Mouse (Mus musculus) splenic B cell, adult 2 months (primary cell): ENCODE data around the gene Esyt3.

Experiments
- DNase-seq: peaks from one replicate; pipeline ENCODE4 v3.0.0-alpha.2; 2011; ENCODE audit warnings: low read depth, low spot score
- H3K27me3 ChIP-seq: 2 replicates; pipeline ENCODE4 v1.6.1; 2012; ENCODE audit warnings: mild to moderate bottlenecking, low read length, moderate library complexity, mixed read lengths; ENCODE audit not compliant: control insufficient read depth, poor library complexity, insufficient read depth, severe bottlenecking
- H3K36me3 ChIP-seq: 2 replicates; pipeline ENCODE4 v1.6.1; 2012; ENCODE audit warnings: mild to moderate bottlenecking, low read length, moderate library complexity, mixed read lengths; ENCODE audit not compliant: control insufficient read depth, poor library complexity, insufficient read depth, severe bottlenecking

The Esyt3 gene

DNA sequence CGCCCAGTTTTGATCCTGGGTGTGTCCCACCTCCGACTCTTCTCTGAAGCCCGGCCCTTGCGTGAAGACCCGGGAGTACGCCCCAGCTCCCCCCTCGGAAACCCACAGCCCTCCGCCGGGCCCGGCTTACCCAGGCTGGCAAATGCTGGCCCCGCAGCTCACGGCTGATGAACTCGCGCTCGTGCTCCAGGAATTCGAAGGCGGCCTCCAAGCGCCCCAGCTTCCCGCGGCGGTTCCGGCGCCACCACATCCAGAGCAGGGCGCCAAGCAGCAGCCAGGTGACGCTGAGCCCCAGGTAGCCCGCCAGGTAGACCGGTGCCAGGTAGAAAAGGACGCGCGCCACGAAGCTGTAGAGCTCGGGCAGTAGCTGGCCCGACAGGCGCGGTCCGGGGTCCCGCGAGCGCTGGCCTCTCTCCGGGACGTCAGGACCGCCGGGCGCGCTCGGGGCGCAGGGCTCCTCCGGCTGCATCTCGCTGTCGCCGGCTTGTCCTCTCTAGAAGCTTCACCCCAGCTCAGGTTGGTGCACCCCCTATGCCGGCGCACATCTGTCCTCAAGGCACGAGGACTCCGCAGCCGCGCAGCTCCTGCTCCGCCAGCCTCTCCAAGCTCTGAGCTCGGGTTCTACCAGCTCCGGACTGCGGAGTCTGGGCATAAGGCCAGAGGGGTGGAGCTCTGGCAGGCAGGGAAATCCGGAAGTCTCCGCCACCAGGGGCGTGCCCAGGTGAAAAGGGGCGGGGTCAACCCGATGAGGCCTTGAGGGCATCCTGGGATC, at the start of gene Esyt3:
TSS of gene Esyt3 (minus strand) at position 637 of the 772 bp plus-strand sequence.
- Histone ChIP-seq H3K36me3 (no peaks in the 10 kb centered on the region), H3K27me3 (no peaks in the 10 kb centered on the region; the same call in 1 of the 2 replicates)
- DNase-seq, result no peak

DNA sequence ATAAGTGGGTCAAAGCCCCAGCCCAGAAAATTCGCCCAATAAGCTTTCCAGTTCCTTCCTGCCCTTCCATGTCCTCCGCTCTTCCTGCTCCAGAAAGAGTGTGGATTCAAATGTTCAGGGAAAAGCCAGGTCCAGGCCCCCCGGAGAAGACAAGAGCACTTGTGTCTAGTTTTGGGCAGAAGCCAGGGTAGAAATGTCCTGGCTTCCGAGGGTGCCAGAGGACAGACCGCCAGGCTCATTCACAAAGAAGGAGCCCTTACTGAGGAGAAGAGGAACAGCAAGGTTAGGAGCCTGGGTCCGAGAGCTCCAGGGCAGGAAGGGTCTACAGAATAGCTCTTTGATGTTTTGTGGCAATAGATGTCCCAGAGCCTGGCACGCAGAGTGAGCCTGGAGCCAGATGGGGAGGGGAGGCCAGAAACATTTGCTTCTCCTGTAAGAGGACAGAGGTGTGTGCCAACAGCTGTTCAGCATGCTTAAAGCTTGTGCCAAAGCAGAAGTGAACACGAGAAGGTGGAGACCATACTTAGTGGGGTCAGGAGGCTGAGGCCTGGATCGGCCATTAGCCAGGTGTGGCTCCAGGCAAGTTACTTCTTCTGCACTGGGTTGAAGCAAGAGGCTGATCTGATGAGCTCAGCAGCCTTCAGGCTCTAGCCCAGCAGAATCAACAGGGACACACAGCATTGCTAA, 43.1 kb upstream of the Esyt3 start:
- Histone ChIP-seq H3K27me3 (no peaks in the 10 kb centered on the region), H3K36me3 (no peaks in the 10 kb centered on the region)
- DNase-seq, result no peak

DNA sequence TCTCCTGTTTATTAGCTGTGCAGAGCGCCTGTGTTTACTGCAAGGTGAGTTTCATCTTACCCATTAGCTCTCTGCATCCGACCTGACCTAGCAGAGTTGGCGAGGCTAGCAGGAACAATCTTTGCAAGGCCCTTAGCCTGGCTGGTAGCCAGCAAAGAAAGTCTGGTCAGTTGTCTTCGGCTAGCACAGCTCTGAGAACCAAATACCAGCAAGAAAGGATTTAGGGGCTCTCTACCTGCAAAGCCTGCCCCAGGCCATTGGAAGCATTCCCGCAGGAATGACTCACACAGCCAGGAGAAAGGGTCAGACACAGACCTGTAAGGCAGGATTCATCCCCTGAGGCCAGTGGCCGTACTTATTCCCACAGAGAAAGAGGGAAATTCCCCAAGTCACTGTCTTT, 42.4 kb upstream of the Esyt3 start:
- no peaks in the 10 kb centered on the region for H3K36me3 ChIP-seq
- no peak for DNase-seq
- H3K27me3 ChIP-seq, result no peaks in the 10 kb centered on the region

DNA sequence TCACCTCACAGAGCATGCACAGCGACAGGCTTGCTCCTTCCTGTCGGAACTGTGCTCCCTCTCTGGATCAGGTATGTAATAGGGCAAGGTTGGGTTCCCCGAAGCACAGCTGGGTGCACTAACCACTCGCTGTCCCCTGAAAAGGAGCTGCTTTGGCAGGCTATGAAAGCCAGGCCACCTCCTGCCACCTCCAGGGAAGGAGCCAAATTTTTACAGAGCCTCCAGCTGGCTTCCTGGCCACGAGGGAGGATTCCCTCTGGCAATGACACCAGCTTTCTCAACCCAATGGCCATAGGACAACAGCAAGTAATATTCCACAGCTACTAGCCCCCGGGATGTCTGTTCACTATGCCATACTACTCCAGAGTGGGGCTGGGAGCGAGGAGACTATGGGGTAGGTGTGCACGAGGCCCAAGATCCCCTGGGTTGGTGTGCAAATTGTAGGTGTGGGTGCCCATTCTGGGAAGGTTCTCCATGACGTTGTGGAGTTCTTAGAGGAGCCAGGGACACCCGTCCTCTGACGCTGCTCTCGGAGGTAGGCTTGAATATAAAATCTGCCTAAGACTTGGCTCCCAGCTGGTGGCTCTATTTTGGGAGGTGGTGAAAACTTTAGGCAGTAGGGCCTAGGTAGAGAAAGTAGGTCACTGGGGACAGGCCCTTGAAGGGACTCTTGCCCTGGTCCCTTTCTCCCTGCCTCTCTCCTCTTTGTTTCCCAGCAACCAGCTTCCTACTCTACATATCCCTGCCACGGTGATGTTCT, 38.9 kb upstream of the Esyt3 start:
- Histone ChIP-seq H3K36me3 (no peaks in the 10 kb centered on the region), H3K27me3 (no peaks in the 10 kb centered on the region)
- no peak for DNase-seq

DNA sequence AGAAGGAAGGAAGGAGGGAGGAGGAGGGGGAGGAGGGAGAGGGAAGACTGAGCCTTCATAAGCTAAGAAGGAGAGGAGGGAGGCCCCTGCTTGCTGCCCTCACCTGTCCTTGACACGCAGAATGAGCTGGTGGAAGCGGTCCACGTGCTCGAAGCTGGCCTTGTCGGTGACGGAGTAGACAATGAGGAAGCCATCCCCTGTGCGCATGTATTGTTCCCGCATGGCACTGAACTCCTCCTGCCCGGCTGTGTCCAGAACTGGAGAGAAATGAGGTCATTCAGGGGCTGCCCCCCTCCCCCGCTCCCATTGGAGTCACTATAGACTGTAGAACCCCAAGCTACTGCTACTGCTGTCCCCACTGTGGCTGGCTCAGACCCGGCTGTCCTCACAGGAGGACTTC, 36.0 kb upstream of the Esyt3 start:
- Histone ChIP-seq H3K27me3 (no peaks in the 10 kb centered on the region), H3K36me3 (no peaks in the 10 kb centered on the region)
- DNase-seq, result no peak

DNA sequence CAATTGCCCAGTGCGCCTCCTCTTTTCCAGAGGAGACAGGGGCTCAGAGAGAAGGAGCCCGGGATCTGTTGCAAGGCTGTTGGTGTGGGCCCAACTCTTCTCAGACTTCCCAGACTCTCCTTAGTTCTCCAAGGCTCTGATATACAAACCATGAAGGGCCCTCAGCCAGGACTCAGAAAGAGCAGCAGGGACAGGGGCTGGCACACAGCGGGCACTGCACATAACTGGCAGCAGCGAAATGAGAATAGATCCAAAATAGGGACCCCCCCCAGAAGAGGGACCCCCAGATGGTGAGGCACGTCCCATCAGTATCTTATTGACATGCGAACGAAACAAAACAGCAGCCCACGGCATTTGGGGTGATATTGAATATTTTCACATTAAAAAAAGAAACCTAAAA, 34.8 kb upstream of the Esyt3 start:
- DNase-seq, result no peak
- H3K36me3 ChIP-seq, result no peaks in the 10 kb centered on the region
- no peaks in the 10 kb centered on the region for H3K27me3 ChIP-seq

DNA sequence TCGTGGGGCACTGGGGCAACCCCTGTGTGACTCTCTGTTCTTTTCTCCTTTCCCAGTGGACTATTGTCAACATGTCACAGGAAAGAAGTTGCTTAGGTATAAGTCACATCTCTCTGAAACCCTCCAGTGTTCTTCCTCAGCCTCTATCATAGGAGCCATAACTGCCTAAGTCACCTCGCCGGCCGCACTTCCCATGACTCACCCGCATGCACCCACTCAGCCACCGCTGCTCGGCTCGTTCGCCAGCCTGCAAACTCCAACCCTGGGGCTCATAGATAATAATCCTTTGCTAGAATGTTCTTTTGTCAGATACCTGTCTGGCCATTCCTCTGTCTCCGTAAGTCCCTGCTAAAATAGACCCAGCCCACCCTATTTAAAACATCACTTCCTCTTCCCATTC, 33.2 kb upstream of the Esyt3 start:
- Histone ChIP-seq H3K36me3 (no peaks in the 10 kb centered on the region), H3K27me3 (no peaks in the 10 kb centered on the region)
- no peak for DNase-seq

DNA sequence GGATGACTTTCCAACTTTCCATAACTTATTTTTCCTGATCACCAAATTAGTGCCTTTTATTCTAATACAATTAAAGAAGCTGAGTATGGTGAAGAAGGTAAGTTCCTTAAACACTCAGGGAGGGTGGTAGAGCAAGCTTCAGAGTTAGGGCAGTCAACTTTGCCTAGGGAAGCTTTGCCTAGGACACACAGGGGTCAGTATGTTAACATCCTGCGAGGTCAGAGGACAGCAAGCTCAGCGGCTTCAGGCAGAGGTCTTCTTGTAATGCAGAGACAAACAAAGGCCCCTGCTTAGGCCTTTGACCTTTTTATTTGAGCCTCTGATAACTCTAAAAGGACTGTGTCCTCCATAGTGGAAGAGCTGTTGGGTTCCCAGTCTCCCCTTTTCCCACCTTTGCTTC, 32.4 kb upstream of the Esyt3 start:
- H3K27me3 ChIP-seq, result no peaks in the 10 kb centered on the region
- no peaks in the 10 kb centered on the region for H3K36me3 ChIP-seq
- DNase-seq, result no peak

DNA sequence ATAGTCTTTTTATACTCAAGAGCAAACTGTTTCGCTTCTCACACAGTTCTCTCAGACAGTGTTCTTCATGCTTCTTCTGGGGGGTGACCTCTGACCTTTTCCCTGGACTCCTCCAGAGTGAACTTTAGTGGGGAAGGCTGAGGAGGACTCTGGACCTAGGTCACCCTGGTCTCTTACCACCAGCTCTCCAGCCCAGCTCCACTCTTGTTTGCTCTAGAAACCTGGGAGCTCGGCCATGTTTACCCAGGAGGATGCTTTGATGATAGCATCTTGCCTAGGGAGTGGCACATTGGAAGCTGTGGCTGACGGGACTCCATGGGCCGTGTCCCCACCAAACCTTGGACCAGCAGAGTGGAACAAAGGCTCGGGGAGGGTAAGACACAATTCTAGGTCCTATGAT, 31.8 kb upstream of the Esyt3 start:
- no peak for DNase-seq
- no peaks in the 10 kb centered on the region for H3K27me3 ChIP-seq
- H3K36me3 ChIP-seq, result no peaks in the 10 kb centered on the region

DNA sequence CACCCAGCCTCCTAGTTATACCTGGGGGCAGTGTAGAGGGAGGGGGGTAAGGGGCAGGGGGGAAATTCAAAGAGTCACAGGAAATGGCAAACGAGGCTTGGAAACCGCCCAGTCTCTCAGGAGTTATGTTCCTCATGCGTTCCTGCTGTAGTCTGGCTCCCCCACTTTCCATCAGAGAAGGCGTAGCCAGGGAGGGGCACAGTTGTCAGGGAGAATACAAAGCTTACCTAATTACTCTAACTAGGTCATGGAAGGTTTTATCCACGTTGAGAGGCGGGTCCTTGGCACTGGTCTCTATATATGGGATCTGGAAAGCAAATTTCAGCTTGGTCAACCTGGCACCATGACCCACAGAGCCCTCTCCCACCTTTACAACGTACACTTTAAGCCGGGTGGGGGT, 31.1 kb upstream of the Esyt3 start:
- DNase-seq, result no peak
- no peaks in the 10 kb centered on the region for H3K36me3 ChIP-seq
- H3K27me3 ChIP-seq, result no peaks in the 10 kb centered on the region

DNA sequence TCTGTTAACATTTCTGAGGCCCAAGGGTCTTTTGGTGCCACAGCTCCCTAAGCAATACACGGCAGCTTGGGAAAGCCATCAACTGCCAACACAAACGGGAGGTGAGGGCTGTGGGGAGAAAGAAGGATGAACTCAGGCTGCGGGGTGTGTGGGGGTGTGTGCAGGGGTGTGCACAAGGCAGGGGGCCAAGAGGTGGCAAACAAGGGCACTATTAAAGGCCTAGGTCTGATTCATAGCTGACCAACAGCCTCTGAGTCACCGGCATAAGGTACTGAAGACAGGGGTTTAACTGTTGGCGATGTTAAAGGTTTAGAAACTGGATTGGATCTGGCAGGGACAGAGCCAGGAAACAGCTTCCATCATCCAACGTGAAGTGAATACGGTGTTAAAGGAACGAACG, 30.5 kb upstream of the Esyt3 start:
- Histone ChIP-seq H3K27me3 (no peaks in the 10 kb centered on the region), H3K36me3 (no peaks in the 10 kb centered on the region)
- DNase-seq, result no peak

DNA sequence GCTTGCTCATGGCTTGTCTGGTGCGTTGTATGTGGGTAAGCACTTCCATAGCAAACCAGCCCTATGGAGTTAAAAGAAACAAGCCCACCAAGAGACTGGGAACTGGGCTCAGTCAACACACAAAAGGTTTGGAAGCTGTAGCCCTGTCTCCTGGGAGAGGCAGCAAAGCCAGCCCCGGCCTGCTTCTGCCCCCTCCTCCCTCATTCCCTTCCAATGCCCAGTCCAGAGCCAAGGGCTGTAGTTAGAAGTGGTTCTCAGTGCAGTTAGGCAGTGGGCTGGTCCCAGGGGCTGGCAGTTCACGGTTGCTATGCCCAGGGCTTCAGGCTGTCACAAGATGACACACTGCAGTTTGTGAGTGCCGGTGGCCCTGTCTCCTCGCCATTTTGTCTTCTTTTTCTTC, 29.7 kb upstream of the Esyt3 start:
- DNase-seq, result no peak

DNA sequence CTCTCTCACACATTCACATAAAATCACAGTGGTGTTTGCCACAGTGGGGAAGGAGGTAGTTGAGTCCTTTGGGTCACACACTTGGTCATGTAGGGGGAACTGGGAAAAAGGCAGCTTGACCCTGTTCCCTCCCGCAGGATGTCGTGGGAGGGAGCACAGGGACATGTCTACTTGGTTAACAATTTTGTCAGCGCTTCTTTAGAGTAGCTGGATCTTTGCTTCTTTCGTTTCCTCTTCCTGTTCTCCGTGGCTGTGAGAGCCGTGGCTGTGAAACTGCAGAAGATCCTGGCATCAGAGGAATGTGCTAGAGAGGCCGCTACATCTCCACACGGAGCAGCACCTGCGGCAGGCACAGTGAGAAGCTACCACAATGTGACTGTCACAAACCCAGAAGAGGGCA, 24.2 kb upstream of the Esyt3 start:
- H3K27me3 ChIP-seq, result no peaks in the 10 kb centered on the region
- no peaks in the 10 kb centered on the region for H3K36me3 ChIP-seq
- no peak for DNase-seq

More for the DNA sequence above, 29.7 kb upstream of the Esyt3 start:
- no peaks in the 10 kb centered on the region for H3K36me3 ChIP-seq
- H3K27me3 ChIP-seq, result no peaks in the 10 kb centered on the region

DNA sequence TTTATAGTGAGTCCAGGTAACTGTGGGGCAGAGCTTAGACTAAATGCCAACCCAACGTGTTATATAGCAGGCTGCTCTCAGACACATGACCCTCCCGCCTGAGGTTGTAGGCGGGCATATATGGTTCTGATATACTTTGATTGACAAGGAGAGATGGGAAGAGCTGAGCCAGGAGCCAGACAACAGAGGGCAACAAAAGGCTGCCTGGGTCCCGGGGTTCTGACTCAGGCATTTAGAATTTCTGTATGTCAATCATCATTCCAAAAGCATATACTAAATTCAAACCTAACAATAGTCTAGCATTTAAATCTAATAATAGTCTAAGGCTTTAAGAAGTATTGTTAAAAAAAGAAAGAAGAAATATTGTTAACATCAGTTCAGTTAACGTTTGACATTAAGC, 20.8 kb upstream of the Esyt3 start:
- no peaks in the 10 kb centered on the region for H3K27me3 ChIP-seq
- no peak for DNase-seq
- no peaks in the 10 kb centered on the region for H3K36me3 ChIP-seq
